Mouse (Mus musculus) lung, postnatal 14 days (tissue): ENCODE measurements around the gene Idi2.
A peak's percentile ranks its signal among the peaks of the same experiment; 100 is the strongest.
"Not testable (repeated sequence)": the region's sequence is repeated elsewhere in the genome, so short reads cannot be mapped to it uniquely, and the experiment has no call there.

Source experiments
- DNase-seq: peaks from one replicate; pipeline ENCODE4 v3.0.0; 2021

The Idi2 gene

GRCm38 (mm10) chr13:8952563-8952962 lies at the start of gene Idi2:
Gene Idi2, plus strand, starts transcription at chr13:8952863.
- not testable (repeated sequence) for DNase-seq

- not testable (repeated sequence) for DNase-seq
These were observed 46.7 kb upstream of the Idi2 start for GRCm38 (mm10) chr13:8905986-8906385.

- not testable (repeated sequence) for DNase-seq
These were observed 38.8 kb upstream of the Idi2 start for GRCm38 (mm10) chr13:8913890-8914289.

- DNase-seq, result no peak
These were observed 19.2 kb upstream of the Idi2 start for GRCm38 (mm10) chr13:8933499-8933898.

- not testable (repeated sequence) for DNase-seq
These were observed 15.0 kb upstream of the Idi2 start for GRCm38 (mm10) chr13:8937611-8938140.

GRCm38 (mm10) chr13:8941110-8941509 lies 11.6 kb upstream of the Idi2 start:
- DNase-seq, result not testable (repeated sequence)

GRCm38 (mm10) chr13:8941701-8942100 lies 11.0 kb upstream of the Idi2 start:
- DNase-seq, result not testable (repeated sequence)

GRCm38 (mm10) chr13:8943828-8944227 lies 8.8 kb upstream of the Idi2 start:
- not testable (repeated sequence) for DNase-seq

GRCm38 (mm10) chr13:8948131-8948530 lies 4.5 kb upstream of the Idi2 start, which contains the start of gene Gm9745:
Gene Gm9745, minus strand, starts transcription at chr13:8948231.
- not testable (repeated sequence) for DNase-seq

GRCm38 (mm10) chr13:8955127-8955526 lies 2.5 kb downstream of the Idi2 start:
- not testable (repeated sequence) for DNase-seq

GRCm38 (mm10) chr13:8956873-8957272 lies 4.2 kb downstream of the Idi2 start:
- DNase-seq, result not testable (repeated sequence)

GRCm38 (mm10) chr13:8959058-8959457 lies 6.4 kb downstream of the Idi2 start:
- not testable (repeated sequence) for DNase-seq

GRCm38 (mm10) chr13:8959554-8959953 lies 6.9 kb downstream of the Idi2 start:
- not testable (repeated sequence) for DNase-seq

- not testable (repeated sequence) for DNase-seq
These were observed 8.6 kb downstream of the Idi2 start for GRCm38 (mm10) chr13:8961128-8961888.

GRCm38 (mm10) chr13:8962266-8962665 lies 9.6 kb downstream of the Idi2 start:
- not testable (repeated sequence) for DNase-seq

GRCm38 (mm10) chr13:8965224-8965623 lies 12.6 kb downstream of the Idi2 start:
- DNase-seq, result no peak

- no peak for DNase-seq
These were observed 15.1 kb downstream of the Idi2 start for GRCm38 (mm10) chr13:8967742-8968141.

GRCm38 (mm10) chr13:8972369-8972768 lies 19.7 kb downstream of the Idi2 start:
- DNase-seq, result no peak

GRCm38 (mm10) chr13:8972972-8973371 lies 20.3 kb downstream of the Idi2 start:
- no peak for DNase-seq

- no peak for DNase-seq
These were observed 39.6 kb downstream of the Idi2 start for GRCm38 (mm10) chr13:8992231-8992630.

GRCm38 (mm10) chr13:8995159-8995989 lies 42.7 kb downstream of the Idi2 start:
- peak; percentile 1 for DNase-seq

GRCm38 (mm10) chr13:8995990-8996786 lies 43.5 kb downstream of the Idi2 start, which contains the start of gene Gtpbp4:
Gene Gtpbp4, minus strand, starts transcription at chr13:8996083.
- peak; percentile 96 for DNase-seq
